Mouse (Mus musculus) adrenal gland, postnatal 25 days (tissue): ENCODE measurements around the gene Olfr429. TPM values are rescaled to one million over a fixed set of nuclear protein-coding genes. Genes with fewer than 3 reads are reported as not detected.
"Not testable (repeated sequence)": the region's sequence is repeated elsewhere in the genome, so short reads cannot be mapped to it uniquely, and the experiment has no call there.

Experiments used
- DNase-seq: peaks from one replicate; pipeline ENCODE4 v3.0.0; 2021; ENCODE audit warnings: mixed read lengths
- long read RNA-seq: library from polyadenylated mRNA; stranded (forward); transcript quantifications from one replicate; pipeline ENCODE4 v2.0.0, GENCODE M21; 2021
- total RNA-seq: library from RNA; stranded (reverse); gene quantifications from 2 replicates; pipeline ENCODE4 v1.2.3, GENCODE M21; 2021

Olfr429 gene
- not detected in 2 replicates for total RNA-seq
- long read RNA-seq, result 0 reads

- DNase-seq, result no peak
Measured at GRCm38 (mm10) chr1:174084031-174084430, at the start of gene Olfr429. Olfr429 (plus strand) TSS chr1:174084331.

GRCm38 (mm10) chr1:174035841-174036240 is 48.3 kb upstream of the Olfr429 start:
- no peak for DNase-seq

GRCm38 (mm10) chr1:174038480-174038879 is 45.7 kb upstream of the Olfr429 start:
- DNase-seq, result no peak

GRCm38 (mm10) chr1:174040523-174041177 is 43.5 kb upstream of the Olfr429 start, which contains the start of gene Olfr433:
Olfr433 (plus strand) TSS chr1:174040705.
- DNase-seq, result peak; percentile 9

- DNase-seq, result not testable (repeated sequence)
Measured at GRCm38 (mm10) chr1:174042091-174042884, 41.8 kb upstream of the Olfr429 start.

- DNase-seq, result no peak
Measured at GRCm38 (mm10) chr1:174044431-174044830, 39.7 kb upstream of the Olfr429 start.

- not testable (repeated sequence) for DNase-seq
Measured at GRCm38 (mm10) chr1:174048227-174048626, 35.9 kb upstream of the Olfr429 start.

GRCm38 (mm10) chr1:174048893-174049292 is 35.2 kb upstream of the Olfr429 start, which contains the start of gene Olfr432:
Olfr432 (plus strand) TSS chr1:174049205.
- no peak for DNase-seq

- DNase-seq, result not testable (repeated sequence)
Measured at GRCm38 (mm10) chr1:174049357-174049756, 34.8 kb upstream of the Olfr429 start.

- DNase-seq, result no peak
Measured at GRCm38 (mm10) chr1:174050532-174050931, 33.6 kb upstream of the Olfr429 start.

GRCm38 (mm10) chr1:174051515-174051914 is 32.6 kb upstream of the Olfr429 start:
- DNase-seq, result no peak

GRCm38 (mm10) chr1:174051931-174052536 is 32.1 kb upstream of the Olfr429 start:
- no peak for DNase-seq

- DNase-seq, result no peak
Measured at GRCm38 (mm10) chr1:174052981-174053380, 31.1 kb upstream of the Olfr429 start.

- DNase-seq, result no peak
Measured at GRCm38 (mm10) chr1:174055248-174055647, 28.9 kb upstream of the Olfr429 start.

- no peak for DNase-seq
Measured at GRCm38 (mm10) chr1:174066305-174066704, 17.8 kb upstream of the Olfr429 start, which contains the start of gene Olfr430. Olfr430 (plus strand) TSS chr1:174066605.

- no peak for DNase-seq
Measured at GRCm38 (mm10) chr1:174096591-174096990, 12.5 kb downstream of the Olfr429 start, which contains the start of gene Olfr427. Olfr427 (plus strand) TSS chr1:174096891.

- no peak for DNase-seq
Measured at GRCm38 (mm10) chr1:174103735-174104134, 19.6 kb downstream of the Olfr429 start.

- no peak for DNase-seq
Measured at GRCm38 (mm10) chr1:174121062-174121461, 36.9 kb downstream of the Olfr429 start, which contains the start of gene Olfr231. Olfr231 (minus strand) TSS chr1:174121162.

GRCm38 (mm10) chr1:174131217-174131616 is 47.1 kb downstream of the Olfr429 start, which contains the start of gene Olfr424:
Olfr424 (plus strand) TSS chr1:174131517.
- no peak for DNase-seq

- DNase-seq, result no peak
Measured at GRCm38 (mm10) chr1:174131999-174132398, 47.9 kb downstream of the Olfr429 start.
